Mouse (Mus musculus): Measurements from ENCODE around the gene Hist1h4d. TPM values are rescaled to one million over a fixed set of nuclear protein-coding genes. Genes with fewer than 3 reads are reported as not detected.
A peak's percentile ranks its signal among the peaks of the same experiment; 100 is the strongest.

Hist1h4d gene
- total RNA-seq, 2 experiments from 2014 or later, result 31.0 to 36.0 TPM

DNA sequence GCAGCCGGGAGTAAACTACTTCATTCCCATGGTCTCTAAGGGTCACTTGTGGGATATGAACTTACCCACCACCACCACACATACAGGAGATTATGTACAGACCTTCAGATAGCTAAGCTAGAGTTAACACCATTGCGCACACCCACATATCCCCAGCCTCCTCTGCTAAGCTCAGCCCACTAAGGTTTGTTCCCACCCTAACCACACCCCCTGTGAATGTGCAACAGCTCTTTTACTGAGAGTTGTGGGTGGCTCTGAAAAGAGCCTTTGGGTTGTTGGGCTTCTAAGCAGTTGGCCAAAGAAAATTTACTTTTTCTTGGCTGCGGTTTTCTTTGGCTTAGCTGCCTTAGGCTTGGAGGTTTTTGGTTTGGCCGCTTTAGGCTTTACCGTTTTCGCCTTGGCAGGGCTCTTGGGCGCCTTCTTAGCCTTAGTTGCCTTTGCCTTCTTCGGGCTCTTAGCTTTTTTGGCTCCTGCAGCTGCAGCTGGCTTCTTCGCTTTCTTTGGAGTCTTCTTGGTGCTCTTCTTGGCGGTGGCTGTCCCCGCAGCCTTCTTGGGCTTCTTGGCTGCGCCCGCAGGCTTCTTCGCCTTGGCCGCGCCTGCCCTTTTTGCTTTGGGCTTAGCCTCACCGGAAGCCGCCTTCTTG, 40.3 kb downstream of the Hist1h4d start:
- Histone ChIP-seq H3K4me3 (peak overlapping the region; percentile 89), H3K27ac (peak overlapping the region; percentile 92)
- TF ChIP-seq CTCF (IDR thresholded peaks at IDR 0.05), result no peak
- intact Hi-C loops (cut with DNase I), result loop anchor here (2.0 to 5.0 kb wide), 6 partner anchors 39 to 1579 kb away; partner anchors contain the start of genes Hist1h1a, Hist1h1c, Hist1h1t and Hist1h2ac
- DNase-seq, result peak; percentile 69

DNA sequence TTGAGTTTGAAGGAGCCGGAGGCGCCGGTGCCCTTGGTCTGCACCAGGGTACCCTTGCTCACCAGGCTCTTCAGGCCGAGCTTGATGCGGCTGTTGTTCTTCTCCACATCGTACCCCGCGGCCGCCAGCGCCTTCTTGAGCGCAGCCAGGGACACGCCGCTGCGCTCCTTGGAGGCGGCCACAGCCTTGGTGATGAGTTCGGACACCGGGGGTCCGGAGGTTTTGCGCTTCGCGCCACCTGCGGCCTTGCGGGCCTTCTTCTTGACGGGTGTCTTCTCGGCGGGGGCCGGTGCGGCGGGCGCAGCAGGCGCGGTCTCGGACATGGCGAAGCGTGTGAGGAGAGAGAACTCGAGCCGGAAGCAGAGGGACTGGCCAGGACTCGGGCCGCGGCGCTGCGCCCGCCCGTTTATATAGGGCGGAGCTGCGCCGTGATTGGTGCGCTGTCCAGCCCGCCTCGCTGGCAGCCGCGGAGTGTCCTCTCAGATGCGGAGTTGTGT, 40.8 kb downstream of the Hist1h4d start, which contains the start of gene Hist1h1e:
Gene Hist1h1e (minus strand): TSS at position 384 of the 497 bp plus-strand sequence.
- peak; percentile 95 for DNase-seq
- intact Hi-C loops (cut with DNase I), result loop anchor here (2.0 to 5.0 kb wide), 6 partner anchors 40 to 1580 kb away; partner anchors contain the start of genes Hist1h1a, Hist1h1c, Hist1h1t and Hist1h2ac
- peak within 1 kb of the TSS; percentile 89 for H3K4me3 ChIP-seq

DNA sequence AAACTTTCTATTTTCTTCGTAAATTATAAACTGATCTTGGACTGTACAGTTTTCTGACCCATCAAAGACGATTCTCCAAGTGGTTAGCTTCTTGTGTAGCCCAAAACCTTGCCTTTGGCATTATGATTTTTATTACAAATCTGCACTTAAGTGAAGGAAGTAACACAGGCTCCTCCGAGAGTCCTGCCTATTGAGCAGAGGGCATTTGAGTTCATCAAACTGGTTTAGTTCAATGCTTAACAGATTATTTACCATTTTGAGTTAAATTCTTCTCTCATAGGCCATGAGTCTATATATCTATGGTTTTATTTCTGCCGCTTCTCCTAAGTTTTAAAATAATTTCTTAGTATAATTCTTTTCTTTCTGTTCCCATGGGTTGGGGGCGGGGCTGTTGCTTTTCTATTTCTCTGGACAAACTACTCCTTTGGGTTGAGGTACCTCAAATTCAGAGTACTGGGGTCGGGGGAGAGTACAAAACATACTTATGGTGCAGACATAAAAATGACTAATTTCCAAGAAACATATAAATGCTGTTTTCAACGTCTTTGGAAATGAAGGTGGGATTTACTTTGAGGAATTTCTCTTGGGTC, 41.6 kb downstream of the Hist1h4d start:
- H3K27ac ChIP-seq, result peak overlapping the region; percentile 92
- intact Hi-C loops (cut with DNase I), result loop anchor here (2.0 to 5.0 kb wide), 6 partner anchors 41 to 1581 kb away; partner anchors contain the start of genes Hist1h1a, Hist1h1c, Hist1h1t and Hist1h2ac
- peak overlapping the region; percentile 89 for H3K4me3 ChIP-seq
- no peak for DNase-seq
- no peak for TF ChIP-seq CTCF (IDR thresholded peaks at IDR 0.05)

More for the DNA sequence above, 40.8 kb downstream of the Hist1h4d start, which contains the start of gene Hist1h1e:
- H3K27ac ChIP-seq, result peak within 1 kb of the TSS; percentile 92

GRCm38 (mm10) chr13:23630653-23631052, 49.3 kb downstream of the Hist1h4d start:
- intact Hi-C loops (cut with DNase I), result no loop called here
- TF ChIP-seq CTCF (IDR thresholded peaks at IDR 0.05), result peak; percentile 42
- Histone ChIP-seq H3K27ac (no peak overlapping the region), H3K4me3 (no peak overlapping the region)
- no peak for DNase-seq

Small RNA genes lying within 50 kb of the gene (microRNA-seq; reads per million reads assigned to microRNA genes)
- not detected for gene Gm44297
- gene Gm44359, result not detected
- not detected for gene Gm44394

Other genes with a start within 250 kb of the Hist1h4d start
- 10 to 100 TPM in 1 of 2 experiments, 1 to 10 TPM in 1; 8.9 to 12.7 TPM for gene Zfp322a, start 212.4 kb upstream of the Hist1h4d start, total RNA-seq (2021)
- 1 to 10 TPM; 3.6 to 3.9 TPM for gene Abt1, start 157.7 kb upstream of the Hist1h4d start, total RNA-seq (2021)
- gene Btn1a1, start 115.7 kb upstream of the Hist1h4d start, total RNA-seq (2021), result not detected
- gene Btn2a2, start 92.7 kb upstream of the Hist1h4d start, total RNA-seq (2021), result not detected
- 100 to 1,000 TPM; 131 to 139 TPM for gene Hist1h4h, start 50.5 kb upstream of the Hist1h4d start, total RNA-seq (2021)
- 1 to 10 TPM in 1 of 2 experiments, not detected in 1; 2.0 TPM for gene Hist1h2af, start 47.7 kb upstream of the Hist1h4d start, total RNA-seq (2021)
- not detected for gene Hist1h3g, start 46.2 kb upstream of the Hist1h4d start, total RNA-seq (2021)
- gene Hist1h2bh, start 38.2 kb upstream of the Hist1h4d start, total RNA-seq (2021), result 1 to 10 TPM in 1 of 2 experiments, under 1 TPM in 1; 0.94 to 1.0 TPM
- 1 to 10 TPM; 2.9 to 4.0 TPM for gene Hist1h3f, start 37.5 kb upstream of the Hist1h4d start, total RNA-seq (2021)
- 1 to 10 TPM; 7.8 to 8.7 TPM for gene Hist1h4f, start 29.9 kb upstream of the Hist1h4d start, total RNA-seq (2021)
- gene Hist1h1d, start 28.3 kb upstream of the Hist1h4d start, total RNA-seq (2021), result under 1 TPM; 0.56 to 0.81 TPM
- gene Hist1h3e, start 19.2 kb upstream of the Hist1h4d start, total RNA-seq (2021), result 10 to 100 TPM in 1 of 2 experiments, 1 to 10 TPM in 1; 8.3 to 12.9 TPM
- gene Hist1h2ae, start 10.4 kb upstream of the Hist1h4d start, total RNA-seq (2021), result under 1 TPM in 1 of 2 experiments, not detected in 1; 0.45 TPM
- gene Hist1h2bg, start 10.2 kb upstream of the Hist1h4d start, total RNA-seq (2021), result 1 to 10 TPM; 2.9 to 7.6 TPM
- 1 to 10 TPM; 3.6 to 3.8 TPM for gene Hist1h2bf, start 7.4 kb upstream of the Hist1h4d start, total RNA-seq (2021)
- 1 to 10 TPM; 1.0 to 1.3 TPM for gene Hist1h2ad, start 7.2 kb upstream of the Hist1h4d start, total RNA-seq (2021)
- gene Hist1h3d, start 5.8 kb upstream of the Hist1h4d start, total RNA-seq (2021), result 1 to 10 TPM; 2.0 to 3.0 TPM
- gene Hist1h2be, start 39.5 kb downstream of the Hist1h4d start, total RNA-seq (2021), result 10 to 100 TPM; 10.8 to 17.5 TPM
- 10 to 100 TPM; 29.1 to 34.0 TPM for gene Hist1h1e, start 41.0 kb downstream of the Hist1h4d start, total RNA-seq (2021)
- under 1 TPM; 0.84 to 0.92 TPM for gene Hist1h2ac, start 102.3 kb downstream of the Hist1h4d start, total RNA-seq (2021)
- gene Hist1h2bc, start 102.6 kb downstream of the Hist1h4d start, total RNA-seq (2021), result 10 to 100 TPM; 59.1 to 76.4 TPM
- not detected for gene Hist1h1t, start 114.2 kb downstream of the Hist1h4d start, total RNA-seq (2021)
- 10 to 100 TPM; 49.8 to 61.2 TPM for gene Hist1h4c, start 116.9 kb downstream of the Hist1h4d start, total RNA-seq (2021)
- 10 to 100 TPM; 16.0 to 18.7 TPM for gene Hfe, start 129.3 kb downstream of the Hist1h4d start, total RNA-seq (2021)
- 100 to 1,000 TPM; 135 to 164 TPM for gene Hist1h1c, start 157.2 kb downstream of the Hist1h4d start, total RNA-seq (2021)
- not detected for gene Hist1h3c, start 164.0 kb downstream of the Hist1h4d start, total RNA-seq (2021)
- 1 to 10 TPM; 1.1 to 2.3 TPM for gene Hist1h2bb, start 165.1 kb downstream of the Hist1h4d start, total RNA-seq (2021)
- 1 to 10 TPM in 1 of 2 experiments, not detected in 1; 1.9 TPM for gene Hist1h2ab, start 169.5 kb downstream of the Hist1h4d start, total RNA-seq (2021)
- 1 to 10 TPM; 1.6 to 1.8 TPM for gene Hist1h3b, start 170.7 kb downstream of the Hist1h4d start, total RNA-seq (2021)
- gene Hist1h4b, start 175.4 kb downstream of the Hist1h4d start, total RNA-seq (2021), result 1 to 10 TPM; 2.1 to 3.7 TPM
- gene Hist1h4a, start 179.6 kb downstream of the Hist1h4d start, total RNA-seq (2021), result 1 to 10 TPM in 1 of 2 experiments, under 1 TPM in 1; 0.61 to 1.4 TPM
- gene Hist1h3a, start 180.8 kb downstream of the Hist1h4d start, total RNA-seq (2021), result 1 to 10 TPM; 2.9 to 4.2 TPM
- gene Hist1h1a, start 182.1 kb downstream of the Hist1h4d start, total RNA-seq (2021), result 1 to 10 TPM; 1.2 to 1.5 TPM
- gene Trim38, start 188.3 kb downstream of the Hist1h4d start, total RNA-seq (2021), result not detected
- gene Slc17a2, start 225.4 kb downstream of the Hist1h4d start, total RNA-seq (2021), result not detected

Measured in gastrocnemius, adult 2 months (tissue).